Mouse (Mus musculus) liver, adult 2 months (tissue): ENCODE data around the gene Ssna1.

Source experiments
- CTCF ChIP-seq: fragments of 200-500 bp; IDR thresholded peaks from 2 replicates; pipeline ENCODE4 v1.5.1; 2011; ENCODE audit warnings: low read depth, low read length, control low read depth
- POLR2A ChIP-seq: fragments of 200-500 bp; IDR thresholded peaks from 2 replicates; pipeline ENCODE4 v1.6.1; 2011; ENCODE audit warnings: low read length, control low read depth; ENCODE audit not compliant: insufficient read depth; ENCODE audit errors: extremely low read depth

DNA sequence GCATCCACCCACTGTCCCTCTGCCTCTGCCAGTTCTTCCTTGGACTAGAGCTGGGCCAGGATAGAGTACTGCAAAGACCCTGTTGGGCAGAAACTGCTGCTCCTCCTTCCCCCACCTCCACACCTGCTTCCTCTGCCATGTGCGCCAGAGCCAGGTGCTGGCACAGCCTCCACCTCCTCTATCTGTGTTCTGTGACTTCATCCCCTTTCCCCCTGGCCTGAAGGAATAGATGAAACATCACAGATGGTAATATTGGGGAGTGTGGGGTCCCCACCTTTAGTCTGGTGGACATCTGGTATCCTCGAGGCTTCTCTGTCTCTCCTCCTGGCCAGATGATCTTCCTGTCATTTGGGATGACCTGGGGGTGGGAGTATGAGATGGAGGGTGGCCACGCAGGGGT is 31.2 kb upstream of the Ssna1 start:
- no peak for TF ChIP-seq CTCF
- TF ChIP-seq POLR2A = no peak
